Comparison of ENCODE assay signal across 8 mouse cellular contexts in genomic region chr11:58948542-58949479, GRCm38 (mm10). TPM values are rescaled to one million over a fixed set of nuclear protein-coding genes. Genes with fewer than 3 reads are reported as not detected.
DNase-seq lines count a peak whose midpoint lies in the region; ATAC-seq lines count a peak whose summit lies in the region.

Gene Hist3h2ba (plus strand): TSS chr11:58948920.

- peak within 1 kb of the TSS; percentile 48 for H3K4me2 ChIP-seq in intestine, embryonic 16.5 days (ENCODE audit: low read depth, low read length)

- intact Hi-C loops in left cerebral cortex, postnatal 14 days (cut with DNase I): no loop called here

- H3K9me3 ChIP-seq in intestine, embryonic 16.5 days (ENCODE audit: control insufficient read depth, low read length): no peaks in the 10 kb centered on the region

- peak within 1 kb of the TSS; percentile 63 for H3K9ac ChIP-seq in intestine, embryonic 16.5 days (ENCODE audit: low read depth, low read length)

- H3K27me3 ChIP-seq in intestine, embryonic 16.5 days (replicated peaks; ENCODE audit: control insufficient read depth, insufficient read depth, low read length): no peaks in the 10 kb centered on the region

- peak within 1 kb of the TSS; percentile 82 for H3K27ac ChIP-seq in intestine, embryonic 16.5 days (ENCODE audit: low read length)

- DNase-seq in adrenal gland, adult (ENCODE audit: inconsistent age in 2 of 2, low spot score in 1 of 2): peak; percentile 65 to 79
- peak; percentile 85 to 90 for DNase-seq in cerebellum, postnatal 14 days
- peak; percentile 75 to 79 for DNase-seq in frontal cortex, postnatal 10 days (ENCODE audit: low spot score in 2 of 2)
- peak; percentile 84 to 96 for DNase-seq in left cerebral cortex, postnatal 14 days (ENCODE audit: low spot score in 2 of 2)
- DNase-seq in right cerebral cortex, postnatal 4 days: peak; percentile 73
- no peak for DNase-seq in ovary, postnatal 14 days (ENCODE audit: low spot score)

- under 1% methylated on average over 48 of the region's 48 CpGs for WGBS in intestine, embryonic 16.5 days

- peak within 1 kb of the TSS; percentile 49 for H3K4me3 ChIP-seq in intestine, embryonic 16.5 days (ENCODE audit: low read length)

- peaks cover 14% of the 10 kb centered on the region for H3K4me1 ChIP-seq in intestine, embryonic 16.5 days (ENCODE audit: control insufficient read depth, insufficient read depth, low read length)

- H3K36me3 ChIP-seq in intestine, embryonic 16.5 days (ENCODE audit: control insufficient read depth, insufficient read depth, low read length): no peaks in the 10 kb centered on the region

- peak; percentile 89 for ATAC-seq in intestine, embryonic 16.5 days
- peak; percentile 80 for ATAC-seq in megakaryocyte-erythroid progenitor cell, adult 5-6 weeks (replicated peaks; ENCODE audit: low FRiP score, low TSS enrichment, poor library complexity, severe bottlenecking)

RNA-seq across cellular contexts. Expression of gene Hist3h2ba, which starts in this region (rescaled TPM):
- polyA plus RNA-seq in intestine, embryonic 16.5 days (2015; fragmentation: Nextera tagmentation; extraction: Ambion mirVana): 34.7 and 40.9 TPM in 2 replicates
- 100 to 1,000 TPM; 119 to 135 TPM for total RNA-seq in left cerebral cortex, postnatal 14 days (2021)
- 21.1 and 27.6 TPM in 2 replicates for total RNA-seq in megakaryocyte-erythroid progenitor cell, adult 5-6 weeks (2014; fragmentation: Nextera tagmentation)
- total RNA-seq in megakaryocyte-erythroid progenitor cell, adult 5-6 weeks (2017): 6.3 and 6.5 TPM in 2 replicates

Comparison
In these comparisons a context has a peak if more than half of its experiments do, and no peak if none do; other contexts are left out.
1. RNA of gene Hist3h2ba (total RNA-seq): 119 to 135 TPM in left cerebral cortex, postnatal 14 days; 6.3 to 27.6 TPM in megakaryocyte-erythroid progenitor cell, adult 5-6 weeks; every median in the first group is over 4 times any median in the second.